Mouse (Mus musculus) testis, adult 10 weeks (tissue): ENCODE measurements around the gene Zbtb5. TPM values are rescaled to one million over a fixed set of nuclear protein-coding genes. Genes with fewer than 3 reads are reported as not detected.

ENCODE experiments used
- polyA plus RNA-seq: library from polyadenylated mRNA; stranded (reverse); fragments of 350-450 nt; fragmentation: Illumina TruSeq; extraction: RNeasy Lipid Tissue Mini Kit (QIAGEN cat#74804); gene quantifications from one replicate; pipeline ENCODE4 v1.2.3, GENCODE M21; 2014; ENCODE audit warnings: low read depth, low replicate concordance

Gene Zbtb5
- polyA plus RNA-seq = 18.0 TPM

GRCm38 (mm10) chr4:45012105-45012975, at the start of gene Zbtb5:
Zbtb5 (minus strand) TSS chr4:45012412.

GRCm38 (mm10) chr4:45018452-45018980, 6.3 kb upstream of the Zbtb5 start, which contains the start of gene Polr1e:
Polr1e (plus strand) TSS chr4:45018583.

GRCm38 (mm10) chr4:44981280-44981973, 30.8 kb downstream of the Zbtb5 start, which contains the start of gene Grhpr:
Grhpr (plus strand) TSS chr4:44981395.

Other genes with a start within 250 kb of the Zbtb5 start
- gene Grhpr, start 31.0 kb downstream of the Zbtb5 start, polyA plus RNA-seq = 1.1 TPM
- 8.8 TPM for gene Polr1e, start 6.2 kb upstream of the Zbtb5 start, polyA plus RNA-seq
- gene Fbxo10, start 72.2 kb upstream of the Zbtb5 start, polyA plus RNA-seq = 0.52 TPM
- 13.4 TPM for gene Tomm5, start 95.7 kb upstream of the Zbtb5 start, polyA plus RNA-seq
- gene Frmpd1, start 172.5 kb upstream of the Zbtb5 start, polyA plus RNA-seq = 1.4 TPM